Mouse (Mus musculus) neural tube, embryonic 10.5 days (tissue): ENCODE results near the gene Rpl23.

Source experiments
- DNase-seq: peaks from one replicate; pipeline ENCODE4 v3.0.0-alpha.2; 2017; ENCODE audit warnings: low spot score; ENCODE audit errors: extremely low spot score

Gene Rpl23

DNA sequence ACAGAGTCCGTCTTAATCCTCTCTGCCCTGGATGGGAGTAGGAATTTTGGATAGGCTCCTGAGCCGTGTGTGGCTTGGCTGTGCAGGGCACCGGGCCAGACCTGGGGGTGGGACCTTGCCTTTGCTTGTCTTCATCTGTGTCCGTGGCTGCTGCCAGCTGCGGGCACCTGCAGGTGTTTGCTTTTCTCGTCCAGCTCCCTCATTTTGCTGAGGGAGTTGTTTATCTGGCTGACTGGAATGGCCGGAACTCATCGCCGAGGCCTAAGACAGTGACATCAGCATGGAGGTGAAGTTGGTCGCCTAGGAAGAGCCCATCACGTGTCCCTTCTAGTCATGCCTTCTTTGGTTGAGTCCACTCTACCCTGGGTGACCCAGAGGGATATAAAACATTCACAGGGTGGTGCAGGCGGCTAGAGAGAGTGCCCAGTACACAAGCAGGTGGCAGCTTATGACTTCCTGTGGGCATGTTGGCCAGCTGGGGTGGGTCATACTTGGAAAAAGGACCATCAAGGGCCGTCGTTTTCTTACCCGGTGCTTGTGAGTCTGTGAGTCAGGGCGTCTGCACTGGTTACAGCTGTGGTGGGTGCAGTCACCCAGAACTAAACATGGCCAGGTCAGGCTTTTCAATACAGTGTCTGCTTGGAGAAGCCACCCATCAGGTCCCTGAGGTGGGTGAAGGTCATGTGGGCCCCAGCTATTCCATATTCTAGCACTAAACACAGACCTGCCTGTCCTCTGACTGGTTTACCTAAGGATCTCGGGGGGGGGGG lies 31.7 kb upstream of the Rpl23 start:
- no peak for DNase-seq

DNA sequence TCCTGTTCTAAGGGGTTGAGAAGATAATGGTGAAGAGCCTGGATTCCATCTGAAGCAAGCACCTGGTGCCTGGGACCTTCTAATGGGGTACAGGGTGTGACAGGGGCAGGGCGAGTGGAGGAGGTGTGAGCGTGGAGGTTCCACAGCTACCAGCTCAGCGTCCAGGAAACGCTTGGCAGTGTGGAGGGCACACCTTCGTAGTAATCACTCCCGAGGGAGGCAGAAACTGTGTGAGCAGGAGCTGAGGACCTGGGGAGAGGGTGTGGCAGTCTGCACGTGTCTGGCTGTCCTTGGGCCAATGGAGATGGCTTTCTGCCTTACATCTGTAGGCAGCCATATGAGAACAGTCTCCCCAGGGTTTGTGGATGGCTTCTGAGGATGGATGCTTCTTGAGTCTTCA lies 30.8 kb upstream of the Rpl23 start:
- DNase-seq: no peak

DNA sequence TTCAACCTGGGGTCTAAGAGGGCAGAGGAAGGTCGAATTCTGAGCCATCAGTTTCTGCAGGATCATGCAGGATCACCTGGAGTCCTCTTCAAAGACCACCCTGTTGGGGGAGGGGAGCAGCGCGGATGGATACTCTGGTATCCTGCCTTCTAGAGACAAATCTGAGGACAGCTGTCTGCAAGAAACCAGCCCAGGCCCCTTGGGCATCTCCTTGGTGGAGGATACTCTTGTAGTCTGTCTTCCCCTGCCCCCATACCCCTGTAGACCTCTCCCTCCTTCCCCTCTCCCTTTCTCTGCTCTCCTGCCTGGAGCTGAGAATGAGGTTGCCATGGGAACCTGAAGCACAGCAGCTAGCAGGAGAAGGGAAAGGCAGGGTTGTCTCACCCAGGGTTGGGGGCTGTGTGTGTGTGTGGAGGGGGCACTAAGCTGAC lies 30.3 kb upstream of the Rpl23 start:
- peak; percentile 57 for DNase-seq

DNA sequence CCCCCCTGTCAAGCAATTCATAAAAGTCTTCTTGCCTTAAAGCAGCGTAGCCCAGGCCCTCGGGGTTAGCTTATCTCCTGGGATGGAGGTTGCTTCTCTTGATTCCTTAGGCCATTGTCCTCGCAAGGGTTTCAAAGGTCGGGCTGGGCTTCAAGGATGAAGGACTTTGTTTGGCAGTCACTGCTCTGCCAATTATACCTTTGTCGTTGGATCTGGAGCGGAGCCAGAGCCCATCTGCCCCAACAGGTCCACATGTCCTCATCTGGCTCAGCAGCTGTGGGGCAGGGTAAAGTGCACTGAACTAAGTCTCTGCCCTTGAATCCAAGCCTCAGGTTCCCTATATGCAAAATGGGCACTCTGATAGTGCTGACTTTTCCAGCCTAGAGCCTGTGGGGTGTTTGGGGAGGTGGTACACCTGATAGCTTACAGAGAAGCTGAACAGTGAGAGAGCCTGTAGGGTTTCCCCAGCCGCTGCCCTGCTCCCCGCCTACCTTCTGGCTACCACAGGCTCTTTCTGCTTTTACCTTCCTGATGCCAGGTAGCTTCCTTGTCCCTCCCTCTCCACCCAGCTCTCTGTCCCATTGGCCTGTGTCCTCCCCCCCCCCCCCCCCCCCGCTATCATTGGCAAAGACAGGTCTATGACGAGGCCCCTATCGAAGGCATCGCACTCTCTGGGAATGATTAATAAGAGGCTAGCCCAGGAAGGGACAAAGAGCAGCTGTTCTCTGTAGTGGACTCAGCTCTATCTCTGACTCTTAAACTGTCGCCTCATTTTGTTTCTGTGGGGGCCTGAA lies 29.5 kb upstream of the Rpl23 start:
- no peak for DNase-seq

DNA sequence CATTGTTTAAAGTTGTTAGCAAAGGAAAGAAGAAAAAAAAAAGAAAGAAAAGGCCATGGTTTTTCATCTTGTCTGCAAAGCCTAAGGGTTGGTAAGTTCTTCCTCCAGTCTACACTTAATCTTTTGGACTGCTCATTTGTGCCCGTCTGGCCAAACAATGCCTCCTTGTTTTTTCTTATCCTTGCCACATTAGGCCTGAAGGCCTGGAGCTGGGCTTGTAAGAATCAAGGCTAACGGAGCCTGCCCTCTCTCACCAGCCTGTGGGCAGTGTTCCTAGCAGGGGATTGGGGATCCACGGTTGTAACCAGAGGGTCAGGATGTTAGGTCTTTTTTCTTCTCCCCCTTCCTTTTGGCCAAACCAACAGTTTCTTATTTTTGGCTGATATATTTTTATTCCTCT lies 28.7 kb upstream of the Rpl23 start:
- no peak for DNase-seq

DNA sequence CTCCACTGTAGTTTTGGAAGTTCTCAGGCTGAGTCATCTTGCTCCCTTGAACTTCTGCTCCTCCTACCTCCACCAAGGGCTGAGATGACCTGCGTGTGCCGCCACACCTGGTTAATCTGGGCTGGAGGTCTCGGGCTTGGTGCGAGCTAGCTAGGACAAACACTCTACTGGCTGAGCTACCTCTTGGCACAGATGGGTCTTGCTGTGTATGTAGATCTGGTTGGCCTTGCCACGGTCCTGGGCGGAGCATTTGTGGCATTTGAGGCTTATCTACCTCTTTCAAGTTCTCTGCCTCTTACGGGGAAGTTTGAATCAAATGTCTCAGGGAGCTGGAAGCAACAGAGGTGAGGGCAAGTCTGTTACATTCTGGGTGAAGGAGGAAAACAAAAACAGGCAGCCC lies 28.1 kb upstream of the Rpl23 start:
- DNase-seq: no peak

DNA sequence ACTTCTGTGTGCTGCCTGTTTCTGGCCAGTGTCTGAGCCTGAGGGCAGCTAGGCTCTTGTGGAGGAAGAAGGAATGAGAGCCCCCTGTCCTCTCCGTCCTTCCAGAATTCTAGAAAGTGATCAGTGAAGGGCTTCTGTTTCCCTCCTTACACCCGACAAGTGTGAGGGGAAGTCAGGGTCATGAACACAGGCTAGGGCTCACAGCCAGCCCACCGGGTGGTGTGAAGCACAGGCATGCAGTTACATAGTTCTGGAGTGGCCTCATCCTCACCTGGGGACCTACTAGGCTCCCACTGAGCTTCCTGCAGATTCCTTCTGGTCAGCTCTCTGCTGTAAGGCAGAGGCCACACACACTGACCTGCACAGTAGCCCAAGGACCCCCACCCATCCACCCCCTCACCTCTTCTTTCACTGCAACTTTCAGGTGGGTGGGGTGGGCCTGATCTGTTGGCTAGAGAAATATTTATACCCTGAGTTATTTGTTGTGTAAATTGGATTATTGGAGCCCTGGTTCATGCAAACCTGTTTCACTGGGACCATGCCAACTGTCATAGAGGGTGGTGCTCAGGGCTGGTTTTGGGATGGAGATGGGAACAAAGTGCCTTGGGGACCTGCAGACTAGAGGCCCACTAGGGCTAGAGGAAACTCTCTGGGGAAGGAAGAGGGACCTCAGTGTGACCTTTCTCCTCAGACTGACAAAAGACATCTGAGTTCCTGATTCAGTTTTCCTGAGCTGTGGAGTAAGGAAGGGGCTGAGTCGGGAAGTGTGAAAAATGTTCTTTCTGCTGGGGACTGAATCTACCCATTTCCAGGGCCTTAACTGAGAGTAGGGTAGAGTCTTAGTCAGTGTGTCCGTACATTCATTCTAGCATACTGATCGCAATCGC lies 27.2 kb upstream of the Rpl23 start:
- DNase-seq: no peak

DNA sequence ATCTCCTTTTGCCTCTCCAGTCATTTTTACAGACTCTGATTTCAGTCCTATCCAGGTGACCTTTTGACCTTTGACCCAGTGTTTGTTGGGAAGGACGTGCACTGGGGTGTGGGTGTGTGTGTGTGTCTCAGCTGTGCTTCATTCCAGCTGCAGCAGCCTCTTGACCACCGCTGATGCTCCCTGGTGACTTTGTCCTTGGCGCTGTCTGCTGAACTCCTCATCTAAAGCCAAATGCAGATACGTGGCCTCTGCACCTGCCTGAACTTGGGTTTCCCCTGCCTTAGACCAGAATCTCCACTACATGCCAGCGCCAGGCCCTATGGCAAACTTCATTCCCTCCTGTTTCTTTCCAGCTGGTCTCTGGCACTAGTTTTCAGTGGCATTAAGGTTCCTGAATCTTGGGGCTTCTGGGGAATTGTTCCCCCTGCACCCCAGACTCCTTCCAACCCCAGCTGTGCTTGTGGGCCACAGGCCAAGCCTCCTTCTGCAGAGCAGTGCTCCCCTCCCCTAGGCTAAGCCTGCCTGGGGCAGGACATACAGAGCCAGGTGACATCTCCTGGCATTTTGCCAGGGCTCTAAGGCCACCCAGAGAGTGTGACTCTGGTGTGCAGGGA lies 26.5 kb upstream of the Rpl23 start:
- no peak for DNase-seq

DNA sequence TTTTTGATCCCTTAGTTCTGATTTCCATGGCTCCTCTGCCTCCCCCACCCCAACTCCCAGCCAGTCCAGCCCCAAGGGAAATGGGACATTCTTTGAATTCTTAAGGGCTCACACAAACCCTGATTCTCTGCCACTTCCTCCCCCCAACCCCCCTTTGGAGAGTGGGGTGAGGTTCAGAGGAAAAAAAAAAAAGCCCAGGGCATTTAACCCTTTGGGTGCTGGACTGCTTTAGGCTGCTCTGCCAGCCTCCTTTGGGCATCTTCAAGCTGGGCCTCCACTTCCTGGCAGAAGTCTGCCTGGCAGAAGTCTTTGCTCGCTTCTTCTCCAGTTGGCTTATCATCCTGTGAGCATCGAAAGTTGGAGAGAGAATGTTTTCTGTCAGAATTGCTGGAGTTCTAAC lies 25.9 kb upstream of the Rpl23 start:
- DNase-seq: no peak

DNA sequence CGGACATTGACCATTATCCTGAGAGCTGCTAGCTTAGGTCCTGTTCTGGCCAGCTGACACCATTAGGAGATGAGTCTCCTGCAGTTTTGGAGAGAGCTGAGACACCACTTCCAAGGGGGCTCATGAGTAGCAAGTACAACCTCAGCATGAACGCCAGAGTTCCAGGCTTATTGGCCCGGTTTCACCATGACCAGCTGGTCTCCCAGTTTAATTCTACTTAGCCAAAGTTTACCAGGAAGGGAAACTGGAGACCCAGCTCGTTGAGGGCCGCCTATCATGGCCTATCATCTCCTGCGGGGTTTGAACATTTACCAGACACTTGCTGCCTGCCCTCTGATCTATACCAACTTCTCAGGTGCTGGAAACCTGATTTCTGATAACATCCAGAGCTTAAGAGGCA lies 25.4 kb upstream of the Rpl23 start:
- no peak for DNase-seq

DNA sequence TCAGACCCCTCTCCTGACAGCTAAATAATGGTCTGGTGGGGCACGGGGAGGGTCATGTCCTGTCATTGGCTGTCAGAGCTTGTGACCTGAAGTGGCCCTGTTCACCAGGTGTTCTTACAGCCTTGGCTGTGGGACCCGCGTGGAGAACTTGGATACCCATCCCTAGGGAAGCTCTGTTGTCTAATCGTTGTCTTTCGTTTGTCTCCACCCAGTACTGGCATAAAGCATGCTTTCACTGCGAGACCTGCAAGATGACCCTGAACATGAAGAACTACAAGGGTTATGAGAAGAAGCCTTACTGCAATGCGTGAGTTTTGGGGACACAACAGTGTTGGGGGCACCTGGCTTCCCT lies 24.4 kb upstream of the Rpl23 start:
- no peak for DNase-seq

DNA sequence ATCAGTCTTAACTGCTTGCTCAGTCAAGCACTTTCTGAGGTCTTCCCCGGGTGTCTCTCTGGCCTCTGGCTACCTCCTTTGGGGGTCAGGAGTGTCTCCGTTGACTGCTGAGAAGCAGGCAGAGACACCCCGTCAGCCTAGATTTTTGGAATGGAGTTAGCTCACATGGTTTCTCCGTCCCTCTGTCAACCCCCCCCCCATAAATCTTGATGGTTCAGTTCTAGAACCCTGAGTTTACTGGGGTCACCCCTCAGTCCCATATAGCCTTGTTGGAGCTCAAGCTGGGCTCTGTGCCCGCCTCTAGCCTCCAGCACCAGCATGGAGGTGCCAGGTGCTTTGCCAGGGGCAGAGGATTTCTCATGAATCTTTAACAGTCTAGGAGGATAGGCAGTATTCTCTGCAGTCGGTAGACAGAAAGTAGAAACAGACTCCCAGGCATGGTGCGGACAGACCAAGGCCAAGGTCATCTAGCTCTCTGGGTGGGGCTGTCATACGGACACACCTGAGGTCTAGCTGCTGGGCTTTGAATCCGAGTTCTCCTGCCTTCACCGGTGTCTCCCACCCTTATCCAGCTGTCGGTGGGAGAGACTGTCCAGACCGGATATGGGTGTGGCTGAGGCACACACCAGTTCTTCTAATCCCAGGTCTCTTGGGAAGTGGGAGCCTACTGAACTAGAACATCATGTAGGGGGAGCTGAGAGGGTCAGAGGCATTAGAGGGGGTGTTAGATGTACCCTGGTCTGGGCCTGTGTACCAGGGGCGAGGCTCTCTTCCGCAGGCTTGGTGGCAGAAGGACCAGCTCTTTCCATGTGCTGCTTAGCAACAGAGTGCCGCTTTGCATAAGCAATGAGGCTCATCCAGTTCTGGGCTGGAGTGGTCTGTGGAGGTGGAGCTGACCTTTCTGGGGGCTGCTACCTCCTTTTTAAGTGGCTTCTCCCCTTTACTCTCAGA lies 23.7 kb upstream of the Rpl23 start:
- DNase-seq: peak; percentile 26

DNA sequence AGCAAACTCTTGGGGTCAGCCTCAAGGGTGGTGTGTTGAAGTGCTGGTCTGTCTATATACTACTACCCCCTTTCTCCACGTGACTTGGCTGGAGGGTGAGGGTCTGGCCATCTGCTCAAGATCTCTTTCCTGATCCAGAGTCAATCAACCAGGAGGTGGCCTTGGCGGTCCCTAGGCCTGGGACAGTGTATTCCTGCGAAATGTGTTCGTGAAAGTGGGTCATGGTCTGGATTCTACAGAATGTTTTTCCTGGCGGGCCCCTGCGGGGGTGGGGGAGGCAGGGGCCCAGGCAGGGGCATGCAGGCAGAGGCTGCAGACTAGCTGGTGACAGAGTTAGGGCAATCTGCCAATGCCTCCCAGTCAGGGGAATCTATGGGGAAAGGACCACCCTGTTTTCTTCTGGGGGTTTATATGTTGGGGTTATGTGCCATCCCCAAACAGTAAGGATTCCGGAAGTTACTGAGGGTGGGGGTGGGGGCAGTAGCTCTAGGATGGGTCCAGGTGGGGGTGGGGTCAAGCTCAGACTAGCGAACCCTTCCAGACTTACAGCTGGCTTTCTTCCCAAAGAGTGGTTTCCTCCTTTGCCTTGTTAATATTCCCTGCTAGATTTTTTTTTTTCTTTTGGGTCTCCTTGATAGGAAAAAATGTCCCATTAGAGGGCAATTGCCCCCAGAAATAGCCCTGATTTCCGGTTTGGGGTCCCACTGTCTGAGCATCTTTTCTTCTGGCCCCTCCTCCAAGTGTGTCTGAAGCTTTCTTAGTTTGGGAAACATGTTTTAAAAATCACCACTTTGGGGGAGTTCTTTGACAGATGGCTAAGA lies 22.8 kb upstream of the Rpl23 start:
- no peak for DNase-seq

DNA sequence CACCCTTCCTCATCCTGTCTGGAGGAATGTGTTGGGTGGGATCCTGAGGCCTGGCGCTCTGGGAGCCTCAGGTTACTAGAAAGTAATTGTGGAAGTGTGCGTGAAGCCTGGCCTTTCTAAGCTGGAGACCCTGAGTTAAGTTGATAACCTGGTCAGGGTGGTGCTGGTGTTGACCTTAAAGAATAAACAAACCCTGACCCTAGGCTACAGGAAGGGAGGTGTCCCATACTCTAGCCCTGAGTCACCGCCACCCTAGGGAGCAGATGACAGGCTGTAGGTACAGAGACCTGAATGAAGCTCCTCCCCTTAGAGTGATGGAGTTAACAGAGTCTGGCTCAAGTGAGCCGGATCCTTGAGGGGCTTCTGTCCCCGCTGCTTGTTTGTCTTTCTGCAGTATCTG lies 21.6 kb upstream of the Rpl23 start:
- no peak for DNase-seq

DNA sequence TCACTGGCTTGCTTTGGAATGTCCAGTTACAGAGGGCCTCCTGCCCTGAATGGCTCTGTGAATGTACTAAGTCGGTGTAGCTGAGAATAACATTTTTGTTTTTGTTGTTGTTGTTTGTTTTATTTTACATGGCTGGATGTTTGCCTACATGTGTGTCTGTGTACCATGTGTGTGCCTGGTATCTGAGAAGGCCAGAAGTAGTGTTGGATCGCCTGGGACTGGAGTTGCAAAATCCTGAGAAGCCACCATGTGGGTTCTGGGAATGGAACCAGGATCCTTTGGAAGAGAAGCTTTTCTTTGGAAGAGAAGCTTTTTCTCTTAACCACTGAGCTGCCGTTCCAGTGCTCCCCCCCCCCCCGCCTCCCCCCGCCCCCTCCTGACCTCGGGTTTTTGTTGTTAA lies 20.3 kb upstream of the Rpl23 start:
- no peak for DNase-seq

DNA sequence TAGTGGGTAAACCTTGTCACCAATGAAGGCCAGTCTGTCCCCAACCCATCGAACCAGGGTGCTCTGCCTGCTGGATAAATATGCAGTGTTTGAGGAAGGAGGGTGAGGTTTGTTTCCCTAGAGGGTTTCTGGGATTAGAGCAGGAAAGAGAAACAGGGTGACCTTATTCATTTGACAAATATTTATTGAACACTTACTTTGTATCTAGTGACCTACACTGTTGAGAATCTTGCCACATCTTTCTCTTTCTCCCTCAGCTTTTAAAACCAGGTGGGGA lies 19.9 kb upstream of the Rpl23 start:
- no peak for DNase-seq

DNA sequence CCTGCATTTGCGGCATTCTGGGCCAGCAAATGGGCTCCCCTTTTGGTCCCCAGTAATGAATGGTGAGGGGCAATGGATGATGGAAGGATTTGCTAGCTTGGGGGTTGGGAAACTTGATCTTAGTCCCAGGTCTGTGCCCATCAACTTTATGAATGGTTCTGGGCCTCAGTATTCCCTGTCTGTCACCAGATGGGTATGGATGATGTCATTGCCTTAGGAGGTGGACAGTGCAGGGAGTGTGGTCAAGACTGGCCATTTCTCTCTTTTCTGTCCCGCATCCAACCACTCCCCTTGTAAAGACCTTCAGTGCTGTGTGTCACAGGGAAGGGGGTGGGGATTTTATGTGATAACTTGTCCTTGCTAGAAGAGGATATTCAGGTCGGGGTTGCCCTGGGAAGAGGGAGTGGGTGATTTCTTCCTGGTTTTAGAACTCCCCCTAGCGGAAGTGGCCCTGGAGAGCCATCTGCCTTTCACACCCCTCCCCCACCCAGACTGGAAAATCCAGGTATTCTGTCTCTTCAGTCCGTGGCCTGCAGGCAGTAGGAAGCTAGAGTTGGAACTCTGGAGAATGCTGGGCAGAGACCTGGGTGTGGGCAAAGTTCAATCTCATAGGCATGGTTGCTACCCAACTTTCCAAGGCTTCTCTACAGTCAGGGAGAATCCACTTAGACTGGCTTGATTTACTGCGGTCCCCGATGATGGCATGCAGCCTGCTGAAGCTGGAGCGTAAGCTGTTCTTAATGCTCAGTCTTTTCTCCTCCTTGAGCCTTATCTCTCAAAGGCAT lies 19.4 kb upstream of the Rpl23 start:
- DNase-seq: peak; percentile 29

DNA sequence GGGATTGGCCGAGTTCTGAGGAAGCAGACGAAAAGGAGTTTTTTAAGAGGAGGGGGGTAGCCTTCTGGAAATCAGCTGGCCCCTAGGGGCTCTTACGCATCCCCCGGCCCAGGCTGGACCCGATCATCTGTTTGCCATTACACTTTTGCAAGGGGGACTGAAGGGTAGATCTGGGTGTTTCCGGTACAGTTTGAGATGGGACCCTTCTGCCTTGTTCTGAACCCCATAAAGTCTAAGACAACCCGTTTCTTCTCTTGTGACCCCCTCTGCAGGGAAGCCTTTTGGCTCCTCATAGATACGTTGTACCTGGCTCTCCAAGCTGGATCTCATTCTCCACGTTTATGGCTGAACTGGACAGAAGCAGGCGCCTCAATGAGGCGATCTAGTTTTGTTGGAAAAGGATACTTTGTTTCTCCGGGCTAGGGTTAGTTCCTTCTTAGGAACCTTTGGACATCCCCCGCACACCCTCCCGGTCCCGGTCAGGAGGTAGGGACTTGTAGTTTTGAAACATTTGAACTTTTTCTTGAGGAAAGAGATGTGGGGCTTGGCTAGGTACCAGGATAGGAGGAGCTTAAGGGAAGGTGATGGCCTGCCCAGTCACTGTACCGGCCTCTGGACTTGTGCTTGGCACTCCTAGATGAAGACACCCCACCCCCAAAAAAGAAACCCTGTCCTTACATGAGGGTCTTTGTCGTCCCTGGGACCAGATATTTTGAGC lies 18.6 kb upstream of the Rpl23 start:
- DNase-seq: no peak
